Mouse (Mus musculus) spleen, postnatal 10 days (tissue): ENCODE measurements around the gene Gm20662.

Source experiments
- DNase-seq, 2 experiments: peaks; one replicate each; pipeline ENCODE4 v3.0.0; 2021 to 2022; ENCODE audit warnings: low spot score in 2 of 2

Gm20662 gene

DNA sequence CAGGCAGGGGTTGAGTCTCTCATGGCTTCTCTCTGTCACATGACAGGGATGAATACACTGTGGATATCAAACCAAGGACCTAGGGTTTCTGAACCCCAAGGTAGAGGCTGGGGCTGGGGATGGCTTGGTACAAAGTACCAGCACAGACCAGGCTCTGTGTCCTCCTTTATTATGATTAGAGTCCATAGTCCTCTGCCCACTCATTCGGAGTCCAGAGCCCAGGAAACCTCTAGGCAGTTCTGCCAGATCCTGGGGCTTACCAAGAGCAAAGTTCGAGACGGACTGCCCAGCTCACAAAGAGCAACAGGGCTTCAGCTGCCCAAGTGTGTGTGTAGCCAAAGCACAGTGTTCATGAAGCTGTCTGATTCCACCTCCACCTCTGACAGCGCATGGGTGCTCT, 89.1 kb downstream of the Gm20662 start:
- no peak for DNase-seq

DNA sequence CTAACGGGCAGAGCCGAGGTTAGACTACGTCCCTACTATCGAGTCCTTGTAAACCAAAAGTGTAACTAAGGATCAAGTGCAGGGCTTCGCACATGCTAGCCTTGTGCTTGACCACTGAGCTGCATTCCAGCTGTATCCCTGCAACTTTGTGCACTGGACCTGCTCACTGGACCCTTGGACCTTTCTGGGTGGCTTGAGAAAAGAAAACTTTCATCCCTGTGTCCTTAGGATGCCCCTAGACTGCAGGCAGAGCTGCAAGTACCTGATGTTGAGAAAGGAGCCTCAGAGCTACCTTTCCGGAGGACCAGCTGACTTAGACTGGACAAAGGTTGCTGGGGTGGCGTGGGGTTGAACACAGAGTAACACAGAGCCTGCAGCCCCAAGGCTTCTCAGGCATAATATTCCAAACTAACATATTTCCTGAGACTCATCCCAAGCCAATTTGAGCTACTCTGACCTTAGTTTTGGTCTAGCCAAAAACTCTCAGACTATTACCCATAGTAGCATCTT, 94.5 kb downstream of the Gm20662 start:
- DNase-seq = no peak

DNA sequence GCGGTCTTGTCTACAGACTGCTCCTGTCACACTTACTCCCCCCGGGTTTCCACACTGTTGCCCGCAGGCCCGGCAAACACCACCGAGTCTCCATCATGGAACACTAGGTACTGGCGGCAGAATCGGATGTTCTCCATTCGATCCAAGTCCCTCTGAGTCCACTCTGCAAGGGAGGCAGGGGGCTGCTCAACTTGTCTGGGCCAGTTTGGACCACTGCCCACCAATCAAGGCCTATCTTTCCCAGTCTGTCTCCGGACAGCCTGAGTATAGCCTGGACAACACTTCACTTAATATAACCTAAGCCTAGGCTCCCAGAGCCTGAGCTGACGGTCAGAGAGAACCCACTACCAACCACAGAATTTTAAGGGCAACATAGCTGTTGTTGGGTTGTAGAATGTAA, 97.4 kb downstream of the Gm20662 start:
- DNase-seq = no peak

DNA sequence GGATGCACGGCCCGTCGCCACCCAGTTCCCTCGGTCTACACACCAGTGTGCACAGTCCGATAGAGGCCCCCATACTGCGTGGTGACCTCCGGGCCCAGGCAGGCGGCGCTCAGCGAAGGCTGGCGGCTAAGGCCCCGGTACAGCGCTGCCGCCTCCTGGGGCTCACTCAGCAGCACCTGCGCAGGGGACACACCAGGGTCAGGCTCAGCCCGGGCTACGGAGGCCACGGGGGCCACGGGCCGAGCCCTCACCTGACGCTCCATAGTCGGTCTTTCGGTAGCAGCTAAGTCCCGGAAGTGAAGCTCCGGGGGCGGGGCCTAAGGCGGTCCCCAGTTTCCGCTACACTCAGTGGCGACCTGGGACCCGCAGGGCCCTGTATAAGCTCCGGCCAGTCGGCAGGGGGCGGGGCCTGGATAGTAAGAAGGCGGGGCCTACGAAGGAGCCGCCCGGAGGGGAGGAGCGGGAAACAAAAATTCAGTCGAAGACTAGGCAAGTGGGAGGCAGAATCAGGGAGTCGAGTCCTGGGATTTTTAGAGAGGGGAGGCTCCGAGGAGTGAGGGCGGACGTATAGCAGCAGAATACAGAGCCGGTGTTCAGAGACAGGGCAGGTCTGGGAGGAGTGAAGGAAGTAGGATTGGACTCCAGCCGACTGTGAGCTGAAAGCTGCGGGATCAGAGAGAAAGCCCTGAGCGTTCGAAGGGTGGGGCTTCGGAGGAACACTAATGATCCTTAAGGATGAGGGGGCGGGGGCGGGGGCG, 98.2 kb downstream of the Gm20662 start, which contains the start of gene Apeh:
Gene Apeh, minus strand, starts transcription at position 423 of the 758 bp plus-strand sequence.
- DNase-seq = peak; percentile 99
